Comparison of ENCODE assay signal across 8 mouse cellular contexts in the genomic region with DNA sequence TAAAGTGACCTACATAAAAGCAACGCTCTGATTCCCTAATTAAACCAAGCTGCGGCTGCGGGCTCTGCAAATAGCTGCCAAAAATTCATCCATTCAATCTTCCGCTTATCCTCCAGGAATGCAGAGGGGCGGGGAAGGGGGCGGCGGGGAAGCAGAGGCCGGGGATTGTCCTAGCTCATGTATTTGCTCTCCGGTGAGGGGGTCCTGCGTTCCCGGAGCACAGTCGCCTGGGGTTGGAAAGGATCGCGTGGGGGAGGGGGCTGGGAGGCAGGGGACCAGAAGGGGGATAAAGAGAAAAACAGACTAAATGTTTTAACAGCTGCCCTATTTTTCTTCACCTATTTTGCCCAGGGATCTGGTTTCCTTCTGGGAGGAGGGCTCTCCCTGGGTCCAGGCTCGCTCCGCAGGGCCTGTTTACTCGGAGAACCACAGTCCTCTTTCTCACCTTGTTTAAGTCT.
DNase-seq lines count a peak whose midpoint lies in the region; ATAC-seq lines count a peak whose summit lies in the region.

No protein-coding gene starts in this region.

- H3K27ac ChIP-seq in kidney, embryonic 15.5 days = peak overlapping the region; percentile 86
- no peak overlapping the region for H3K27ac ChIP-seq in liver, embryonic 15.5 days (replicated peaks)

- H3K4me2 ChIP-seq in kidney, embryonic 15.5 days = peak overlapping the region; percentile 67
- peak overlapping the region; percentile 55 for H3K4me2 ChIP-seq in liver, embryonic 15.5 days

- 2% methylated on average over 17 of the region's 17 CpGs for WGBS in kidney, embryonic 15.5 days
- 19% methylated on average over 17 of the region's 17 CpGs for WGBS in liver, embryonic 15.5 days (ENCODE audit: insufficient replicate concordance)

- no peaks in the 10 kb centered on the region for H3K9me3 ChIP-seq in kidney, embryonic 15.5 days (replicated peaks)
- H3K9me3 ChIP-seq in liver, embryonic 15.5 days (replicated peaks) = no peaks in the 10 kb centered on the region

- peak overlapping the region; percentile 35 for H3K4me3 ChIP-seq in kidney, embryonic 15.5 days (replicated peaks)
- no peak overlapping the region; the same call in 1 of the 2 replicates for H3K4me3 ChIP-seq in liver, embryonic 15.5 days (replicated peaks)

- H3K27me3 ChIP-seq in kidney, embryonic 15.5 days = no peaks in the 10 kb centered on the region
- H3K27me3 ChIP-seq in liver, embryonic 15.5 days = no peaks in the 10 kb centered on the region

- no peaks in the 10 kb centered on the region for H3K36me3 ChIP-seq in kidney, embryonic 15.5 days
- no peaks in the 10 kb centered on the region for H3K36me3 ChIP-seq in liver, embryonic 15.5 days (replicated peaks)

- peak; percentile 82 for ATAC-seq in kidney, embryonic 15.5 days (replicated peaks; ENCODE audit: low FRiP score)
- no peak for ATAC-seq in liver, embryonic 15.5 days (ENCODE audit: insufficient read depth)

- no peak overlapping the region for H3K9ac ChIP-seq in kidney, embryonic 15.5 days
- no peak overlapping the region for H3K9ac ChIP-seq in liver, embryonic 15.5 days

- H3K4me1 ChIP-seq in kidney, embryonic 15.5 days = peaks cover 31% of the 10 kb centered on the region
- 0 out of 2 replicates have a peak, but pooled peaks cover 8% of the 10 kb centered on the region for H3K4me1 ChIP-seq in liver, embryonic 15.5 days (replicated peaks)

- DNase-seq in kidney, adult 8-10 months = no peak
- peak; percentile 88 for DNase-seq in embryo, embryonic 10.5 days (ENCODE audit: low spot score)
- DNase-seq in forelimb bud, embryonic 11.5 days (ENCODE audit: low read depth, low spot score) = peak; percentile 88
- no peak for DNase-seq in spleen, adult 12 weeks (ENCODE audit: low spot score)
- DNase-seq in thymus, postnatal 10 days (ENCODE audit: low spot score in 2 of 2) = no peak
- DNase-seq in MN1 (ENCODE audit: low spot score) = no peak

Comparison
In these comparisons a context has a peak if more than half of its experiments do, and no peak if none do; other contexts are left out.
1. DNase-seq: peak in embryo, embryonic 10.5 days (single experiment) and forelimb bud, embryonic 11.5 days (single experiment); none in kidney, adult 8-10 months (0 of 2), spleen, adult 12 weeks (single experiment), thymus, postnatal 10 days (0 of 2) and MN1 (single experiment).